ENCODE assay signal across 11 mouse cellular contexts in the genomic region with DNA sequence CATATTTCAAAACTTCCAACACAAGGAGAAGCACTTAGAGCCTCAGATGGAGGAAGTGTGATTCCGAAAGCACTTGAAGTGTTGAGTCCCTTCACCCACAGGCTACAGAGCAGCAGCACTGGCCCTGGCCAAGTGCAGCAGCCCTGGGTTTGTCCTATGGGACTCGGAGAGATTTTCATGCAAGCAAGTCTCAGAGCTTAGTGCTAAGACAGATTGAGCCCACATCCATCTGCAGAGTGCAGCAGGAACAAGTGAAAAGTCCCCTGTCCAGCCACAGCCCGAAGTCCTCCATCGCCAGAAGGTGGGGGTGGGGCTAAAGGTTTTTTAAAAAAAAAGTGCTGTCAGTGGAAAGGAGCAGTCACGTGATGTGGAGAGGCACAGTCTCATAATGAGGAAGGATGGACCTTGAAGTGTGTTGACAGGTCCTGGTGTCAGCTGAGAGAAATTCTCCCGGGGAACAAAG.
A peak's percentile ranks its signal among the peaks of the same experiment; 100 is the strongest.
DNase-seq lines count a peak whose midpoint lies in the region; ATAC-seq and TF ChIP-seq lines count a peak whose summit lies in the region.
"Had no signal": no experiment of that assay in that cellular context is flagged by ENCODE, and none has a peak within 500 bp of the region (broad histone marks: within the 10 kb centered on the region; RNA-seq: fewer than 3 reads in every experiment).

No protein-coding gene starts in this region.

- no peak overlapping the region for H3K4me2 ChIP-seq in lung, embryonic 16.5 days (ENCODE audit: low read depth, low read length)
- no peak overlapping the region for H3K4me2 ChIP-seq in forebrain, embryonic 14.5 days (ENCODE audit: low read length)
- no peak overlapping the region for H3K4me2 ChIP-seq in limb, embryonic 15.5 days

- WGBS in lung, embryonic 16.5 days: 31% methylated on average over 6 of the region's 6 CpGs
- WGBS in lung, adult 2 months: 46% methylated on average over 6 of the region's 6 CpGs
- 19% methylated on average over 6 of the region's 6 CpGs for WGBS in forebrain, embryonic 14.5 days
- 46% methylated on average over 6 of the region's 6 CpGs for WGBS in limb, embryonic 15.5 days

- H3K9ac ChIP-seq in lung, embryonic 16.5 days (ENCODE audit: low read length): no peak overlapping the region
- H3K9ac ChIP-seq in forebrain, embryonic 14.5 days (ENCODE audit: low read length): no peak overlapping the region
- no peak overlapping the region for H3K9ac ChIP-seq in limb, embryonic 15.5 days

- H3K27ac ChIP-seq in lung, embryonic 16.5 days (ENCODE audit: low read length): peak overlapping the region; percentile 58
- H3K27ac ChIP-seq in forebrain, embryonic 14.5 days (ENCODE audit: low read depth, low read length): peak overlapping the region; percentile 88
- peak overlapping the region; percentile 33; the same call in 1 of the 2 replicates for H3K27ac ChIP-seq in limb, embryonic 15.5 days
- H3K27ac ChIP-seq: macrophage had no signal

- peaks cover 39% of the 10 kb centered on the region for H3K4me1 ChIP-seq in lung, embryonic 16.5 days (replicated peaks; ENCODE audit: control insufficient read depth, insufficient read depth, low read length)
- H3K4me1 ChIP-seq in lung, adult 2 months (ENCODE audit: control insufficient read depth, insufficient read depth, low read length): peaks cover 4% of the 10 kb centered on the region; the same call in 1 of the 2 replicates
- H3K4me1 ChIP-seq in forebrain, embryonic 14.5 days (ENCODE audit: control insufficient read depth, insufficient read depth, low read length): peaks cover 29% of the 10 kb centered on the region
- H3K4me1 ChIP-seq in limb, embryonic 15.5 days: peaks cover 38% of the 10 kb centered on the region

- ATAC-seq in lung, embryonic 16.5 days (ENCODE audit: low read depth): peak; percentile 37
- ATAC-seq in forebrain, embryonic 14.5 days: peak; percentile 33
- no peak for ATAC-seq in limb, embryonic 15.5 days (ENCODE audit: insufficient number of reproducible peaks, low FRiP score, low TSS enrichment, low read depth)
- no peak for ATAC-seq in activated CD4-positive, CD25-positive, alpha-beta regulatory T cell, adult 4 months
- ATAC-seq: inflammation-experienced regulatory T-cells, adult 6 months had no signal

- no peaks in the 10 kb centered on the region for H3K9me3 ChIP-seq in lung, embryonic 16.5 days (ENCODE audit: control insufficient read depth, low read length)
- H3K9me3 ChIP-seq in forebrain, embryonic 14.5 days (replicated peaks; ENCODE audit: control insufficient read depth, low read length): no peaks in the 10 kb centered on the region
- no peaks in the 10 kb centered on the region for H3K9me3 ChIP-seq in limb, embryonic 15.5 days

- DNase-seq in lung, adult 2 months: no peak
- peak; percentile 72 for DNase-seq in forebrain, embryonic 14.5 days (ENCODE audit: low spot score)
- DNase-seq in retina, postnatal 1 day: peak; percentile 93
- no peak for DNase-seq in cerebellum, postnatal 25 days
- no peak for DNase-seq in adrenal gland, postnatal 14 days
- DNase-seq: spleen, adult 18-20 months had no signal

- no peak for TF ChIP-seq CTCF in lung, adult 2 months (IDR thresholded peaks at IDR 0.05; ENCODE audit: insufficient read depth, low read length)

- no peak overlapping the region for H3K4me3 ChIP-seq in lung, embryonic 16.5 days (ENCODE audit: low read length)
- no peak overlapping the region for H3K4me3 ChIP-seq in lung, adult 2 months (replicated peaks; ENCODE audit: extremely low read depth, low read depth, low read length)
- H3K4me3 ChIP-seq in forebrain, embryonic 14.5 days (ENCODE audit: low read depth, low read length): no peak overlapping the region
- no peak overlapping the region for H3K4me3 ChIP-seq in limb, embryonic 15.5 days

- H3K36me3 ChIP-seq in lung, embryonic 16.5 days (ENCODE audit: control insufficient read depth, insufficient read depth, low read length): peaks cover 6% of the 10 kb centered on the region
- peaks cover 26% of the 10 kb centered on the region for H3K36me3 ChIP-seq in forebrain, embryonic 14.5 days (ENCODE audit: control insufficient read depth, insufficient read depth, low read length)
- peaks cover 16% of the 10 kb centered on the region; the same call in 1 of the 2 replicates for H3K36me3 ChIP-seq in limb, embryonic 15.5 days

- H3K27me3 ChIP-seq in lung, embryonic 16.5 days (ENCODE audit: control insufficient read depth, insufficient read depth, low read depth, low read length): no peaks in the 10 kb centered on the region
- no peaks in the 10 kb centered on the region for H3K27me3 ChIP-seq in forebrain, embryonic 14.5 days (replicated peaks; ENCODE audit: control insufficient read depth, insufficient read depth, low read length)
- H3K27me3 ChIP-seq in limb, embryonic 15.5 days: no peaks in the 10 kb centered on the region

- no peak for TF ChIP-seq POLR2A in lung, adult 2 months (IDR thresholded peaks at IDR 0.05; ENCODE audit: borderline replicate concordance, extremely low read depth, low read depth, low read length)

Comparison
In these comparisons a context has a peak if more than half of its experiments do, and no peak if none do; other contexts are left out.
1. ATAC-seq: peak in lung, embryonic 16.5 days (single experiment) and forebrain, embryonic 14.5 days (single experiment); none in limb, embryonic 15.5 days (single experiment) and activated CD4-positive, CD25-positive, alpha-beta regulatory T cell, adult 4 months (single experiment).
2. H3K27ac ChIP-seq: peak in every context shown above with its lines; median percentile 88 in forebrain, embryonic 14.5 days; 58 in lung, embryonic 16.5 days; 33 in limb, embryonic 15.5 days.
3. DNase-seq: peak in forebrain, embryonic 14.5 days (single experiment) and retina, postnatal 1 day (single experiment); none in lung, adult 2 months (single experiment), cerebellum, postnatal 25 days (0 of 2) and adrenal gland, postnatal 14 days (single experiment).